Mouse (Mus musculus) G1E (cell line): Measurements from ENCODE around the gene Zc3h12d. TPM values are rescaled to one million over a fixed set of nuclear protein-coding genes. Genes with fewer than 3 reads are reported as not detected.

Experiments
- ATAC-seq: 2 replicates; pipeline ENCODE4 v1.8.0; 2016; ENCODE audit warnings: mild to moderate bottlenecking; ENCODE audit not compliant: insufficient number of reproducible peaks, poor library complexity, low FRiP score, severe bottlenecking; ENCODE audit errors: extremely low read depth
- DNase-seq: peaks from one replicate; pipeline ENCODE4 v3.0.0; 2012; ENCODE audit warnings: low spot score
- H3K27me3 ChIP-seq: 2 replicates; pipeline ENCODE4 v1.6.1; 2012; ENCODE audit warnings: mild to moderate bottlenecking, low read length, inconsistent platforms; ENCODE audit not compliant: insufficient read depth
- H3K36me3 ChIP-seq: replicated peaks from 2 replicates; pipeline ENCODE3; 2012; ENCODE audit warnings: mild to moderate bottlenecking, inconsistent platforms
- H3K4me1 ChIP-seq: 2 replicates; pipeline ENCODE4 v1.6.1; 2012; ENCODE audit warnings: low read depth, low read length, inconsistent platforms, mixed read lengths; ENCODE audit not compliant: insufficient read depth
- H3K4me3 ChIP-seq: 2 replicates; pipeline ENCODE4 v1.5.1; 2012; ENCODE audit warnings: low read depth, mild to moderate bottlenecking, inconsistent platforms, low read length, moderate library complexity, mixed read lengths
- H3K9me3 ChIP-seq: replicated peaks from 2 replicates; pipeline ENCODE4 v1.6.1; 2012; ENCODE audit warnings: inconsistent platforms
- CTCF ChIP-seq: IDR thresholded peaks from 2 replicates; pipeline ENCODE4 v1.5.1; 2012; ENCODE audit warnings: low read depth, low read length, inconsistent platforms, mixed read lengths
- GATA1 ChIP-seq: IDR thresholded peaks from 2 replicates; pipeline ENCODE4 v1.6.1; 2012; ENCODE audit warnings: borderline replicate concordance, low read length, inconsistent platforms, mixed read lengths
- GATA2 ChIP-seq: IDR thresholded peaks from 2 replicates; pipeline ENCODE4 v1.6.1; 2012; ENCODE audit warnings: low read depth, low read length, inconsistent platforms, borderline replicate concordance
- POLR2AphosphoS5 ChIP-seq: IDR thresholded peaks from 2 replicates; pipeline ENCODE4 v1.6.1; 2012; ENCODE audit warnings: low read depth, low read length, inconsistent platforms; ENCODE audit not compliant: insufficient replicate concordance
- TAL1 ChIP-seq: conservative IDR thresholded peaks from 2 replicates; pipeline ENCODE4 v1.6.1; 2012; ENCODE audit warnings: low read depth, low read length, inconsistent platforms, mixed read lengths
- polyA plus RNA-seq: library from polyadenylated mRNA; stranded (reverse); fragments of >175 nt; gene quantifications from 2 replicates; pipeline ENCODE4 v1.2.3, GENCODE M21; 2012
- total RNA-seq, 2 experiments: library from RNA; stranded (forward) in 1 of 2; stranded (reverse) in 1 of 2; fragments of 200-1000 nt in 1 of 2; fragments of >200 nt in 1 of 2; fragmentation: Nextera tagmentation in 1 of 2; gene quantifications; 2 replicates each; pipeline ENCODE4 v1.2.3; 2014 to 2017

Gene Zc3h12d
- total and polyA plus RNA-seq, 3 experiments: under 0.01 TPM; not detected in 2

DNA sequence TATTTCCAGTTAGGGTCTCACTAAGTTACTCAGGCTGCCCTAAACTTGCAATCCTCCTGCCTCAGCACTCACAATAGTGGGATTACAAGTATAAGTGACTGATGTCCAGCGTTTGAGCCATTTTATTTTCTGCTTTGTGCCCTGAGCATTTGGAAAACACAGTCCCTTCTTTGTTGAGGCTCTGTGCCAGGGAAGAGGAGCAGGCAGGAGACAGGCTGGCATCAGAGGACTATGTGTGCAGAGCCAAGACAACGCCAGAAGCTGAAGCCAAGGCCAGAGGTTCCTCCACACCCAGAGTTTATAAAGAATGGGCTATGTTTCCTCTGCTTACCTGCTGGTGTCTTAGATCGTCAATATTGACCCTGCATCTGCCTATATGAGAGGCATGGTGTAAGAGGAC is 32.5 kb downstream of the Zc3h12d start:
- H3K27me3 ChIP-seq: peaks cover 8% of the 10 kb centered on the region; the same call in 1 of the 2 replicates
- H3K4me3 ChIP-seq: no peak overlapping the region
- ATAC-seq (no peak), DNase-seq (no peak)
- H3K4me1 ChIP-seq: peaks cover 2% of the 10 kb centered on the region; the same call in 1 of the 2 replicates
- H3K9me3 ChIP-seq: no peaks in the 10 kb centered on the region
- H3K36me3 ChIP-seq: no peaks in the 10 kb centered on the region
- no peak for TF ChIP-seq CTCF
- no peak for TF ChIP-seq TAL1
- TF ChIP-seq GATA1: no peak
- no peak for TF ChIP-seq GATA2
- TF ChIP-seq POLR2AphosphoS5: no peak

DNA sequence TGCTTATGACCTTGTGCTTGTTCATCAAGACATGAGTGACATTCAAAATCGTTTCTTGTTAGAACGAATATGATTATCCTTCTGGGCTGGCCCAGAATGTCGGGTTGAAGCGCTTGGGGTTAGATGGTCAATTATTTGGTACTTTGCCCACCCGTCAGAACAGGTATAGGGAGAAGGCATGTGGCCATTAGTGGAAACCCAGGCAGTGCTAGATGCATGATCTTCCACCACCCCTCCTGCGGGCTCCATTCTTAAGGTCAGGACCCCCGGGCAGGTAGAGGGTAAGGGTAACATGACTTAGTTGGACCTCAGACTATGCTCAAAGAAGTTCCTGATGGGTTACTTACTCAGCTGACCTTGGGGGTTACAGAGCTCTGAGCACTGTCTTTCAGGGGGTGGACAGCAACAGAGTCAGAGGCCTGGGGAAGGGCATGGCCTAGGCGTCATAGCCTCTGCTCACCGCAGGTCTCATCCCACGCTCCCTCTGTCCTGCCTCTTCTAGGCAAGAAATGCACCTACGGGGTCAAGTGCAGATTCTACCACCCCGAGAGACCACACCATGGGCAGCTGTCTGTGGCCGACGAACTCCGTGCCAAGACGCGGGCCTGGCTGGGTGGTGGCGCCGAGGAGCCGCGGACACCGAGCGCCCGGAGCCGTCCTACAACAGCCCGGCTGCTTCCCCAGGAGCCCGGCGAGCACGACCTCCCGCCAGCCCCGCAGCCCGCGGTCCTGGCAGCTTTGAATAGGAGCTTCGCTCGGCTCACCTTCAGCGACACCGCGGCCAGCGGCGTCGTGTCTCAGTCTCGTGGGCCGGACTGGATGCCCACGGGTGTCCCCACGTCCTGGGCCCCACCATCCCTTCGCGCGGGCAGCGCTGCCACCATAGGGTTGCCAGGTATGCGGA is 34.7 kb downstream of the Zc3h12d start:
- ATAC-seq: no peak
- Histone ChIP-seq H3K4me1 (peaks cover 2% of the 10 kb centered on the region; the same call in 1 of the 2 replicates), H3K27me3 (peaks cover 8% of the 10 kb centered on the region; the same call in 1 of the 2 replicates), H3K9me3 (no peaks in the 10 kb centered on the region), H3K4me3 (no peak overlapping the region), H3K36me3 (no peaks in the 10 kb centered on the region)
- DNase-seq: no peak
- TF ChIP-seq GATA2 (no peak), POLR2AphosphoS5 (no peak), TAL1 (no peak), CTCF (no peak), GATA1 (no peak)

DNA sequence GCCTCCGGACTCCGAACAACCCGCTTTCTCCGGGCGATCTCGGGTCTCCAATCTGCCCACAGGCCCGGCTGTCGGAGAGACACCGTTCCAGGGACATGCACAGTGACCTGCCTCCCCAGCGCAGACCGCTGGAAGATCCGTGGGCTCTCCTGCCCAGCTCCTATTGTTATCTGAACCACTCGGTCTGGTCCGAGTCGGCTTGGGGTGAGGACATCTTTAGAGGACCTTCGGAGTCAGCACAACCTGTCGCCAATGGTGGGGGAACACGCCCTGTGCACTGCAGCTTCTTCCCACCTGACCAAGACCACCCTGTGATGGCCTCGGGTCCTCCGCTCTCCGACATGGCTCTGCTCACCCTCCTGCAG is 35.4 kb downstream of the Zc3h12d start:
- no peak for DNase-seq
- no peaks in the 10 kb centered on the region for H3K9me3 ChIP-seq
- H3K27me3 ChIP-seq: peaks cover 5% of the 10 kb centered on the region; the same call in 1 of the 2 replicates
- no peak overlapping the region for H3K4me3 ChIP-seq
- no peak for TF ChIP-seq GATA2
- no peak for TF ChIP-seq GATA1
- TF ChIP-seq CTCF: no peak
- no peak for TF ChIP-seq TAL1
- TF ChIP-seq POLR2AphosphoS5: no peak
- no peaks in the 10 kb centered on the region for H3K36me3 ChIP-seq
- ATAC-seq: no peak
- peaks cover 2% of the 10 kb centered on the region; the same call in 1 of the 2 replicates for H3K4me1 ChIP-seq

DNA sequence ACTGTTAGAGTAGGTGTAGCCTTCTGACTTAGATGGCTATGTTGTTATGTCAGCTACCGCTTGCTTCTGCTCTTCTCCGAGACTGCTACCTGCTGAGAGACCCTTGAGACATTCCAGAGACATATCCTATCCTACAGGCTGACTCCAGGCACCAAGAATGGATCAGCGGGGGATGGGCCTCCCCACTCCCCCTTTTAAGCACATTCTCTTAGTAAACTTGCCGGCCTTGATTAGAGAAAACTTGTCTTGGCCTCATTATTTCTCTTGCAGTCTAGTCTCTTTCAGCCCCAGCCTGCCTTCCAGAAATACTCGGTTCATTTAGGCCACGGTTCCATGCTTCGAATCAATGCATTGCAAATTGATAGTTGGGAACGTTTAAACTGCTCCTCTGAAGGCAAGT is 37.5 kb downstream of the Zc3h12d start:
- no peaks in the 10 kb centered on the region for H3K36me3 ChIP-seq
- H3K27me3 ChIP-seq: peaks cover 8% of the 10 kb centered on the region; the same call in 1 of the 2 replicates
- DNase-seq (no peak), ATAC-seq (no peak)
- no peak overlapping the region for H3K4me3 ChIP-seq
- H3K9me3 ChIP-seq: no peaks in the 10 kb centered on the region
- TF ChIP-seq POLR2AphosphoS5 (no peak), GATA1 (no peak), CTCF (no peak), TAL1 (no peak), GATA2 (no peak)
- peaks cover 2% of the 10 kb centered on the region; the same call in 1 of the 2 replicates for H3K4me1 ChIP-seq

DNA sequence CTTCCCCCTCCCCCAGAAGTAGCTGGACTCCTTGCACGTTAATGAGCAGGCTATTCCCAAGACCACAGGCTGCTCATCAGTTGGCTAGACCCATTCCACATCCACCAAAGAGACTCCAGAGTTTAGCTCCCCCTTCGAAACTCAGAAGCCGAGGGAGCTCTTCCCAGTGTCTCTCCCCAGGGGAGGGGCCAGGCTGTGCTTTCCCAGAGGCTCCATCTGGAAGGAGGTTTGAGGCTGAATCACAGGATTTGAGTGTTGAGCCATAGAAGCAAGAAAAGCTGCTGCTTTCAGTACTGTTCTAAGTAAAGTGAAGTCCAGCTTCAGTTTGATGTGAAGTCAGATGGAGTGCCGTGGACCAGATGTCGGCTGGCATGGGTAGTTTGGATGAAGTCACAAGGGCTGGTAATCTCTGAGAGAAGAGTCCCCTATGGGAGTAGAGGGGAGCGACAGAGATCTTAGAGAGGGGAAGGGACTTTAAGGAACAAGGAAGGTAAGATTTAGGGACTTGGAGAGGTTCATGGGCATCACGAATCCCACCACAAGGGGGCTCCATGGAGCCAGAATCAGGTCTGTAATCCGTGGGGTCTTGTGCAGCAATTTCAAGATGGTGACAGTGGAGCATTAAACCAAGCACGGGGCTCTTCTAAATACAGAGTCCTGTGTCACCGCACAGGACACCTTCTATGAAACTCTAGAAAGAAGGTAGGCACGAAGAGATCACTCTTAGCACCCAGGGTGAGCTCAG is 38.5 kb downstream of the Zc3h12d start:
- no peak for ATAC-seq
- no peak for TF ChIP-seq GATA1
- TF ChIP-seq CTCF: peak; percentile 52; the same call in 1 of the 2 replicates
- no peaks in the 10 kb centered on the region for H3K9me3 ChIP-seq
- H3K36me3 ChIP-seq: no peaks in the 10 kb centered on the region
- no peak overlapping the region for H3K4me3 ChIP-seq
- no peaks in the 10 kb centered on the region for H3K4me1 ChIP-seq
- peak; percentile 25 for DNase-seq
- peaks cover 8% of the 10 kb centered on the region; the same call in 1 of the 2 replicates for H3K27me3 ChIP-seq
